Mouse (Mus musculus) kidney, adult 8-10 months (tissue): Measurements from ENCODE around the gene Eml4.

ENCODE experiments used
- DNase-seq, 2 experiments: peaks; one replicate each; pipeline ENCODE4 v3.0.0; 2022

Eml4 gene

DNA sequence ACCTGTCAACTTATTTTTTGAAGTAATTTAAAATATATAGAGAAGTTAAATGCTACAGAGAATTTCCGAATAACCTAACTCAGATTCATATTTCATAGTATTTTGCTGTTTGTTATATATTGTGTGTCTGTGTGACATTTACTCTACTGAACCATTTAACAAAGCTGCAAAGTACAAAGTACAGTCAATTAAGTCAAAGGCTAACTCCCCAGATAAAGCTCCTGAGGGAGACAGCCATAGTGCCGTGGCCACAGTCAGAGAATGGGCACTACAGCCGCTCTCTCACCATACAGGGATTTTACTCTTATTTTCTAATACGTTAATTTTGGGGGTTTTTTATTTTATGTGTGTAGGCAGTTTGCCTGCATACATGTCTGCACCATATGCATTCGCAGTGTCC lies 32.0 kb downstream of the Eml4 start:
- DNase-seq, result no peak

DNA sequence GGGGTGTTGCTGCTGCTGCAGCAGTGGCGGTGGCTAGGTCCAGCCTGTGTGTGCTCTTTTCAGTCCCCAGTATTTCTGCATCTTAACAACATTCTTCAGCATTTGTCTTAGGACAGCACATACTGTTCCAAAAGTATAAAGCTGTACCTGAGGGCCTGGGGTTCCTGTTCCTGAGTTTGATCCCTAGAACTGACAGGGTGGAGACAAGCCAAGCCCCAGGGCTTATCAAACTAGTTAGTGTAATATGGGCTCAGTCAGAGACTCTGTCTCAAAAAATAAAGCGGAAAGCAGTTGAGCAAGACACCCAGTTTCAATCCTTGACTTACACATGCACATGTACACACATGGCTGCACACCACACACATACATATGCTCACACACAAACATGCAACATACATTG lies 34.2 kb downstream of the Eml4 start:
- DNase-seq, result no peak

DNA sequence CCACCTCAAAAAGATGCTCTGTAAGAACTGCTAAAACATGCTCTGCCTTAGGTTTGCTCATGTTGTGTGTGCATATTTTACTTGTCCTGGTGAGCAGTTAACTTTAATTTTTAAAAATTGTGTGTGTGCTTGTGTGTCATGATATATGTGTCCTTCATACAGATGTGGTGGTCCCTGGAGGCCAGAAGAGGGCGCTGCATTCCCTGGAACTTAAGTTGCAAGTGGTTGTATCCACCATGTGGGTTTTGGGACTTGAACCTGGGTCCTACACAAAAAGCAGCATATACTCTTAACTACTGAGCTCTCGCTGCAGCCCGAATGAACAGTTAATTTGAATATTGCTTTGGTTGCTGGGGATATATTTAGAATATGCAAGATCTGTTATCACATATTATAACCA lies 36.4 kb downstream of the Eml4 start:
- DNase-seq, result no peak

DNA sequence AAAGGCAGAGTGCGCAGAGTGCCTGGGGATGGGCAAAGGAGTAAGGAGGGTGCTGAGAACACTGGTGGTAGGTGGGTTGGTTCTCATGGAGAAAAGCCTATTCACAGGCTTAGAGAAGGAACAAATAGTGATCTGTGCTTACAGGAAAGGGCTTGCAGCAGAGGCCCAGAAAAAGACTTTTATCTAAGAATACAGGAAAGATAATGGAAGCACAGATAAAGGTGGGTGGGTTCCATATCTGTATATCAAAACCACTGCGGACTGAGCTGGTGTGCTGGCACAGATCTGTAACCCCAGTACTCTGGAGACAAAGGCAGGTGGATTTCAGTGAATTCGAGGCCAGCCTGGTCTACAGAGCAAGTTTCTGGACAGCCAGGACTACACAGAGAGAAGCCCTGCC lies 43.3 kb downstream of the Eml4 start:
- no peak for DNase-seq

DNA sequence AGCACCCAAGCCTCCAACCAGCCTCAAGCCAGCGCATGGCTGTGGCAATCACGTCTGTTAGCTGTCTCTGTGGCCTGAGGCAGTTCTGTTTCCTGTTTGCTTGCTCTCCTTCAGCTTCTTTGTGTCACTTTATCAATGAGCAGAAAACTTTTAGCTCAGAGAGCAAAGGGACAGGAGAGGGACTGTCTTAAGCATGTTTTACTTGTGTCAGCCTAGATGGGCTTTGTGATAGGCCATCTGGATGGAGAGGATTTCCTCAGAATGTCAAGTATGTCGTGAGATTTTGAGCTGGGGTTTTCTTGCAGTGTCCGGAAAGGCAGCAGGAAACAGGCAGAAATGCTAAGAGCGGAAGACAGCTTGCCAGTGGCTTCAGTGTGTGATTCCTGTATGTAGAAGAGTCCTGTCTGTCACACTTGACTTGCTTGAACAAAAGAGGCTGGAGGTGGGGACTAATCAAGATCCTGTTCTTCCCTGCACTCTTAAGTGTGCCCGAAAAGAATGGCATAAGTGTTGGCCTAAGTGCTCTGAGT lies 46.9 kb downstream of the Eml4 start:
- DNase-seq, result peak; percentile 20 to 31

DNA sequence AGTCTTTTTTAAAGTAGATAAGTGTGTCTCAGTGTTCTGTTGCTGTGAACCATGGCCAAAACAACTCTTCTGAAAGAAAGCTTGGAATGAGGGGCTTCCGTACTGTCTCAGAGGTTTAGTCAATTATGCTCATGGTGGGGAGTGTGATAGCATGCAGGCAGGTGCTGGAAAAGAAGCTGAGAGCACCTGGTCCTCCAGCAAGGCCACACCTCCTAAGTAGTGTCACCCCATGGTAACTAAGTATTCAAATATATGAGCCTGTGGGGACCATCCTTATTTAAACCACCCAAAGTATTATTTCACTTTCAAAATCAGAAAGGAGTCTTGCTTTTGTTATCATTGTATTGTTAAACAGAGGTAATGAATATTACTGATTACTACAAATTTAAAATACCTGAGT lies 48.0 kb downstream of the Eml4 start:
- DNase-seq, result no peak

DNA sequence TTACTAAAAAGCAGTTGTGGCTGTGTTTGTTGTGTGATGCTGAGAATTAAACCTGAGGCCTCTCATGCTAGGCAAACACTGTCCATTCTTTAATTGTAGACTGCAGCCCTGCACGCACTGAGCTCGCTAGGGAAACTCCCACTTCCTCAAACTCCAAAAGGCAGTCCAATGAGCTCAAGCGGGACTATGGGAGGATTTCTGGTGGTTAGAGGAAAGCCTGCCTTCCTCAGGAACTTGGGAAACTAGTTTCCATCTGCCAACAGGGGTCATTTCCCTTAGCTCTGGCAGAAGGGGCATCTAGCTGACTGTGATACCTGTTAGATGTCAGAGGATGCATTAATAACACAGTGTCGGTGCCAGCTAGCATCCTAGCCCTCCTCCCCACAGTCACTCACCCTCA lies 79.9 kb downstream of the Eml4 start:
- no peak for DNase-seq

DNA sequence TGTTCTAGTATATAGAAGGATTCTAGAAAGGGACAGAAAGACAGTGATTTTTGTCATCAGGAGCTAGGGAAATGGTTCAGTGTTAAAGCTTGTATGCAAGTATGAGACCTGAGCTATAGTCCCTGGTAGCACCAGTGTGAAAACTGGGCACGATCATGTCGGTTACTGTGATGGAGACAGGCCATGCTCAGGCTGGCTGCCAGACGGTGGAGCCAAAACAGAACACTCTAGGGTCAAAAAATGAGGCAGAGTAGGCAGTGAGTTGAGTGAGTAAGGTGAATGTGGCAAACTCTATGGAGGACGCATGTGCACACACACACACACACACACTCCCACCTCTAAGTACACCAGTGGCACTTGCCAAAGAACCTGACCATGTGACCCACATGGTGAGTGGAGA lies 92.7 kb downstream of the Eml4 start:
- DNase-seq, result no peak

DNA sequence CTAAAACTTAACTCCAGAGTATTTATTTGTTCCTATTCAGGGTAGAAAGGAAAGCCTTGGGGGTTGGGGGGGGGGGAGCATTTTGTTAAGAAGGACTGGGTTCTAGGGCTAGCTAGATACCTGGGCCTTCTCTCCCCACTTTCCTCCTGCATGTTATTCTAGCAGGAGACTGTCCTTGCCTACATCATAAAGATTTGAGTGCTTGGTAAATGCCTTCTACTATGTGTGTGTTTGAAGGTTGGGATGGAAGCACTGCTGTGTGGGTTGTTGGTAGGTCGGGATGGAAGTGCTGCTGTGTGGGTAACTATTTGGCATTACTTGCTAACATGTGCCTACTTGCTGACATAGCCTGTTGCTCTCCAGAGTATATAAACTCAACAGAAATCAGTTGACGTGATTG lies 98.9 kb downstream of the Eml4 start:
- DNase-seq, result no peak

DNA sequence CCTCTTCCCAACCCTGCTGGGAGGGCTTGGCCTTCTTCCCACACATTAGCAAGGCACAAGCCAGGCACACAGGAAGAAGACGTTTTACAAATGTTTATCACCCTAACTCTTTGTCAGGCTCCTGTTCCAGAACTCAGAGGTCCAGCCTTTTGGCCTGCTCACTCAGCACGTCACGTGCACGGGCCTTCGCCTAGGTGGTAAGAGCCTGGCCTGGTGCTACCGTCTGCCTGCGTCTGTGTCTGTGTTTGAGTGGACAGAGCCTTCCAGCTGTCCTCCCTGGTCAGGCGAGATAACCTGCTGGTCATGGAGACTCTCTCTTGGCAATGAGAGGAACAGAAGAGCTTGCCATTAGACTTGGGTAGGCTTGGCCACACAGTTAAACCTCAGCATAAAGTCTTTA lies 100.6 kb downstream of the Eml4 start:
- no peak for DNase-seq

DNA sequence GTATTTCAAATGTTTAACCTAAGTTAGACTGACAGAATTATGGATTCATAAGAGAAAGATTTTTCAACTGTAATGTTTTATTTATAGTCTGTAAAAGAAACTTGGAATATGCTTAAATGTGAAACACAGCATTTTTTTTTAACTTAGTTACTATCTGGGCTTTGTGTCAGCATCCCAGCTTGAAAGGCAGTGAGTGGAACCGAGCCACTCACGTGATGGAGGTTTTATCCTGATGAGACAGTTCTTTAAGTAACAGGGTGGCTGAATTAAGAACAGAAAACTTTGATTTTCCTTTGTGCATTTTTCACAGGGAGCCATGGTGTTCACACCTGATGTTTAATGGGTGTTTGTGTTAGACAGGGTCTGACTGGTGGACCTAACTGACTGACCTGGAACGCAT lies 101.1 kb downstream of the Eml4 start:
- no peak for DNase-seq

DNA sequence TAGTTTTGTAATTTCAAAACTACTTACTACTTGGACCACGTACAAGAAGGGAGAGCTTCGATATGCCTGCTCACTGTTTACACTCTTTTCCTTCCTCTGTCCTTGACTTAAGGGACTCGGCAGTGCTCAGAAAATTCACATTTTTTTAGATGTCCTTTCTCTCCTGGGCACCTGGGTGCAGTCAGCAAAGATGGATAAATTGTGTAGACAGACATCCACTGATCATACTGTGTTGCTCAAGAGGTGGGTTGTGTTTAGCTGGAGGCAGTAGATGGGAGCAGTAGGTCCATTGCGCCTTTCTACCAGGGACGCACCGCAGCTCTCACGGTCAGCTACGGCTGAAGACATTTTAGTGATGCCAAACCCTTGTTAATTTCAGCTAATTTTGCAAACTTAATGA lies 101.7 kb downstream of the Eml4 start:
- DNase-seq, result no peak

DNA sequence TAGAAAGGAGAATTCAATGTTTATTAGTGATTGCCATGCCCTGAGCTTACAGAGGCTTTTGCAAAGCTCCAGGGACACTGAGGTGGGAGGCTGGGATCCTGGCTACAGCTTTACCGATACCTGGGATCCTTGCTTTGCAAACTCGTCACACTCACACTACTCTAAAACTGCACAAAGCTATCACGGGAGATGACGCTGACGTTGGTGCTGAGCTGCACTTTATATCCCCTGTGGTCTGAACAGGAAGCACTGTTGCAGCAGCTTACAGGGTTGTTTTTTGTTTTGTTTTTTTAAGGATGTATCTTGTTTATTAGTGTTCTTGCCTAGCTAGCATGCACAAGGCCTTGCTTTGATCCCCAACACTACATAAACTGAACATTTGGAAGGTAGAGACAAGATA lies 102.9 kb downstream of the Eml4 start:
- DNase-seq, result no peak

DNA sequence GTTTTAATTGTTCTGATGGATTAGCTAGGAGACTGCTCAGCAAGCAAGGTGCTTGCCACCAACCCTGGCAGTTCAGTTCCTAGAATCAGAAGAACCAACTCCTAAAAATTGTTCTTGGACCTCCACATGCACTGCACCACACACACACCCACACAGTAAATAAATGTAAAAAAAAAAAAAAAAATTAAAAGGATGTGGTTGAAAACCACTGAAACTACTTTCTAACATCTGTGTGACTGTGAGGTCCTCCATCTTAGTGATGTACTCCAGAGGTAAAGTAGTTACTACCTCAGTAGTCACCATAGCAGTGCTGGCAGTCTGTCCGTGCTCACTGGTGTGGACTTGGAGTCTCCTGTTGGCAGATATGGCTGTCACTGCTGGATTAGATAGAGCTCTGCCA lies 106.5 kb downstream of the Eml4 start:
- DNase-seq, result no peak

DNA sequence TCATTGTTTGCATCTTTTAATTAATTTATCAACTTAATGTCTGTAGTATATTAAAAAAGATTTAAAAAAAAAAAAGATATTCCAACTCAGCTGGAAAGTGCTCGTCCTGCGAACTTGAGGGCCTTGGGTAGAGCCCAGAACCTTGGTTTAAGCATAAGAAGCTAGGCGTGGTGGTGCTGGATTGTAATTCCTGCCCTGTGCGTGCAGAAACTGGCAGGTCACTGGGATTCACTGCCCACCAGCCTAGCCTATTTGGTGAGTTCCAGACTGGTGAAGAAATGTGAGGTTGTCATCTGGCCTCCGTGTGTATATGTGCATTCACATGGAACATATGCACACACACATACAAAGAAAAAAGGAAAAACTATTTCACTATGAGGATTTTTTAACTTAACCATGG lies 115.2 kb downstream of the Eml4 start:
- no peak for DNase-seq

DNA sequence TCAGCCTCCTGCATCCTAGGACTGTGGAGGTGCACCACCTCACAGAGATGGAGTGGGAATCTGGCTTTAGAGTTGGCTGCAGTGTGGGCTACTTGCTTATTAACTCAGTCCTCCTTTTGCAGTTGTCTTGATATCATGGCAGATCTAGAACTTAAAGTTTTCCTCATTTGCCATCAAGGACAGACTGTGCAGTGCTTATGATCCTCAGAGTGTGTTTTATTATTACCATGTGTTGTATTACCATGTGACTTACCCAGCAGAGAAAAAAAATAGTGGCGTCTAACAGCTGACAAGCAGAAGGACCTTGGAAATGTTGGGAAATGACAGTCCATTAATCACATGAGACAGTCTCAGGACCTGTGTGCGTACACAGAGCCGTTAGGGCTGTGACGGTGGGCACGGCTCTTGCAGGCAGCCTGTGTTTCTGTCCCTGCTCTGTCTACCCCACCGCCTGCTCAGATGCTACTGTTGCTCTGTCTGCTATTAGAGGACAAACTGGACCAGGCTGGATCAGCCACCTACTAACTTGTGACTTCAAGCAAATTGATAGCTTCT lies 116.0 kb downstream of the Eml4 start:
- DNase-seq, result no peak

DNA sequence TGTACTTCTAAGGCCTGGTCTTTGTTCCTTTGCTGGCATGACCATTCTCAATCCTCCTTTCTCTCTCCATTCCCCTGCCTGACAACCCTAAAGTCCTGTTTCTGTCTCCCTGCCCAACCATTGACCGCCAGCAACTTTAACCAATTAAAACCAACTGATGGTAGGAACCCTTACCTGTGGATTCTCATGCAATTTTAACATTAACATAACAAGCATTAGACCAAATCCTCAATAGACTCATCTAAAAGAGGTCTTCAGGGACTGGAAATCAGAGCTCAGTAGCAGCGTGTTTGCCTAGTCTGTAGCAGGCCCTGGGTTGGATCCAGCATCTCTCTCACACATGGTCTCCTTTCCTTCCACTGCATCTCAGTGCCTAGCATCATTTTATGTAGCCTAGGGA lies 118.9 kb downstream of the Eml4 start:
- no peak for DNase-seq

DNA sequence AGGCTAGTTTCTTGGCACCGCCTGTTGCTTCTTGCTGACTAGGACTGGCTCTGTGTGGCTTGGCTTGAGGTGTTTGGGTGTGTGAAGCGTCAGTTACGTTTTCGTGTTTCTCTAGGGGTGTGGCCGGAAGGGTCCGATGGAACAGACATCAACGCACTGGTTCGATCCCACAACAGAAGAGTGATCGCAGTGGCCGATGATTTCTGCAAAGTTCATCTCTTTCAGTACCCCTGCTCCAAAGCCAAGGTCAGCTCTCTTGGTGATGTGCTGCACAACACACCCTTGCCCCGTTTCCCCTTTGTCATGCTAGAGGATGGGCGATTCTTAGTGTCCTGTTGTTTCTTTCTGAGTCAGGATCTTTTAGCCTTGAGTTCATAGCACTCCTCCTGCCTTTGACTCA lies 126.4 kb downstream of the Eml4 start:
- DNase-seq, result no peak

DNA sequence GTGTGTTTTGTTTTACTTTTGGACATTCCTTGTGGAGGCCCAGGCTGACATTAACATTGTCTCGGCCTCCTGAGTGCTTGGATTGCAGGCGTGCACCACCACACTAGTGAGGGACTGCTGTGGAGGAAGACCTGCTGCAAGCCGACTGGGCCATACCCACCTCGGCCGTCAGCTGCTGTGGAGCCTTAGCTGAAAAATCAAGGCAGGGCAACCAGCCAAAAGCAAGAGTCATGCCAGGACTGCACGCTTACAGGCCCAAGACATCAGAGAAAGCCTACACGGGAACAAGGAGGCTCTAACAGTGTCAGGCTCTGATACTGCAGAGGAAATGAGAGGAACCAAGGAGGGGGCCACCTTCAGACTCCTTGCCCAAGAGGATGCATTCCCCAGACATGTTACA lies 130.8 kb downstream of the Eml4 start:
- DNase-seq, result peak in 1 of 2 experiments; percentile 8

DNA sequence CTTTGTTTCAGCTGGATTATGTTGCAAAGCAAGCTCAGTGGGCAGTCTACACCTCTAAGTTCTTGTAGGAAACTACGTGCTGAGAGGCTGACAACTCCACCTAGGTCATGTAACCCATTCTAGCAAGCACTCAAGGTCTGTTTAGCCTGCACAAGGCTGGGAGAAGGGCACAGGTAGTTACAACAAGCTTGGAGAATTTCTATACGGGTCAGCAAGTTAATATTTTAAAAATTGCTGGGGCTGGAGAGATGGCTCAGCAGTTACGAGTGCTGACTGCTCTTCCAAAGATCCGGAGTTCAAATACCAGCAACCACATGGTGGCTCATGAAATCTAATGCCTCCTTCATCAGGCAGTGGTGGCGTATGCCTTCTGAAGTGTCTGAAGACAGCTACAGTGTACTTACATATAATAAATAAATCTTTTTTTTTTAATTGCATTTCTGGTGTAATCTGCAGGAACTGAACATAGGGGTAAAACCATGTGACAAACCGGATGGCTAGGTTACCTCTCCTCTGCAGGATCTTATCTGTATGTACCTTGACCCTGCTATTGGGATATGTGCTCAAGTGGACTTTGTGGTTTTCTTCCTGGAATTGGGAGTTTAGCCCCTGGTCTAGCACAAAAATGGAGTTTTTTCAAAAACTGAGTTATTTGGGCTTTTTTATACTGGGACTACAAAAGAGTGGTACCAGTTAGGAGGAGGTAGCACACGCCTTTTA lies 132.2 kb downstream of the Eml4 start:
- DNase-seq, result peak; percentile 22

DNA sequence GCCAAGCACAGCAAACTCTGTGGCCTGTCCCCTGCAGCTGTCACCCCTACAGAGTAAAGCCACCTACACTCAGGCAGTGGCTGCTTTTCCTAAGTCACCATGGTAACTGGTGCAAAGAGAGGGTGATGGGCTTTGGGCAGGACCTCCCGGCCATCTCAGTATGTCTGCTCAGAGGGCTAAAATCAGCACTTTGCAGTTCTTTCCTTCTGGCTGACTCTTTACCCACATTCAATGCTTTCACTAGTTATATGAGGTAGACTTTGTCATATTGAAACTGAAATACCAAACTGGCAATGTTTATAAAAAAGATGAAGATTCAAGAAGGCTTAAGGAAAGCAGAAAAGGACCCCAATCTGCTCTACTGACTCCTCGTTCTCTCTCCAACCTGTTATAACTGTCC lies 133.1 kb downstream of the Eml4 start:
- no peak for DNase-seq

DNA sequence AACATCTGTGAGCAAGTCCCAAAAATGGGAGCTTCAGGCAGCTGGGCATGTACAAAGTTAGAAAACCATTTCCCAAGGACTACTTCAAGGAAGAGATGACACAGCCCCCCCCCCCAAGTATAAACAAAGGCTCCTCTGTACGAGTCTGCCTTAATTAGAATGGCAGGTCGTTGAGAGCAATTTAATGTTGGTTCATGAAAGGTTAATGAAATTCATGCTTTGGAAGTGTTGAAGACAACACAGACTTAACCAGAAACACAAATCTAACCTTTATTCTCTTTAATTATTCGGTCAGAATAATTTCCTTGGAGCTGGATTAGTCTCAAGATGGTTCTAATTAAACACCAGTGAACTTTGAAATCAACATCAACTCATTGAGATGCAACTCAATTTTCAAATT lies 137.0 kb downstream of the Eml4 start:
- no peak for DNase-seq

DNA sequence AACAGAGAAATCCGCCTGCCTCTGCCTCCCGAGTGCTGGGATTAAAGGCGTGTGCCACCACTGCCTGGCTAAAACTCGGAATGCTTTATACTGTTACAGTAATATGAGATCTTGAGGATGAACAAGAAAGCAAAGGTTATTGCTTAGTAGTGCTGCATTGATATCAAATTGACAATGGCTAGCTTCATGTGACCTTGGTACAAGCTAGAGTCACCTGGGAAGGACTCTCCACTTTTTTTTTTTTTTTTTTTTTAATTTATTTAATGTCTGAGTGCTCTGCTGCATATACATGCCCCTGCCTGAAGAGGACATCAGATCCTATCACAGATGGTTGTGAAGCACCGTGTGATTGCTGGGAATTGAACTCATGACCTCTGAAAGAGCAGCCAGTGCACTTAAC lies 148.2 kb downstream of the Eml4 start:
- no peak for DNase-seq

DNA sequence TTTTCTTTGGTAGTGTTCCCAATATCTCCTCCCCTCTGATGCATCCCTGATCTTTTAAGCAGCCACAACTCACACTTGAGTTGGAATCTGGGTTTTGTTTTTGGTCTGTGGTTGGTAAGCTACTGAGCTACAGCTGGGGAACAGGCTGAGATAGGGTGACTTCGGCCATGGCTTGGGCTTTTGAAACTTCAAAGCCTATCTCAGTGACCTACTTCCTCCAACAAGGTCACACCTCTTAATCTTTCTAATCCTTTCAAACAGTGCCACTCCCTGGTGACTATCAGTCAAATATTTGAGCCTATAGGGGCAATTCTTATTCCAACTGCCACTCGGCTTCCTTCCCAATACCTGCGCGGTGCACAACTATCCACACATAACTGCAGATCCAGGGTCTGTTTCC lies 149.0 kb downstream of the Eml4 start:
- DNase-seq, result no peak

DNA sequence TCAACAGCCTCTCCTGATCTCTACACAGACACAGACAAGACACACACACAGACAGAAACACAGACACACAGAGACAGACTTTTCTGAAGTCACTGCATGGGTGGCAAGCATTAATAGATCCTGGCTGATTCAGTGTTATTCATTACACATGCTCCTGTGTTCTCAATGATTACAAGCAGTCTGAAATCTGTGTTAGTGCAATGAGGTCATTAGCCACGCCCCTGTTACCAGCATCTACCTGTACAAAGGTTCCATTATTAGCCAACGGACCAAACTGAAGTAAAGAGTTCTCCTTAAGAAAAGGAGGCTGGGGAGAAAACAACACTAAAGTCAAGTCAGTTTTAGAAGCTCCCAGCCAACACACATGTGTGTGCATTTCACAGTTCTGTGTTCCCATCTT lies 153.0 kb downstream of the Eml4 start:
- no peak for DNase-seq
